Mouse (Mus musculus) liver, adult 2 months (tissue): Measurements from ENCODE around the gene Myom1. TPM values are rescaled to one million over a fixed set of nuclear protein-coding genes. Genes with fewer than 3 reads are reported as not detected.

Experiments
- DNase-seq: peaks from one replicate; pipeline ENCODE4 v3.0.0-alpha.2; 2011; ENCODE audit warnings: low read depth, low spot score; ENCODE audit errors: extremely low read depth
- H3K27ac ChIP-seq: fragments of 200-500 bp; replicated peaks from 2 replicates; pipeline ENCODE4 v1.5.1; 2012; ENCODE audit warnings: low read depth, mild to moderate bottlenecking, control low read depth, inconsistent platforms, low read length; ENCODE audit not compliant: insufficient read depth
- H3K27me3 ChIP-seq: fragments of 200-500 bp; 2 replicates; pipeline ENCODE4 v1.6.1; 2012; ENCODE audit warnings: mild to moderate bottlenecking, moderate library complexity, low read length, inconsistent platforms; ENCODE audit not compliant: control insufficient read depth, insufficient read depth
- H3K36me3 ChIP-seq: fragments of 200-500 bp; 2 replicates; pipeline ENCODE4 v1.6.1; 2012; ENCODE audit warnings: low read length, inconsistent platforms; ENCODE audit not compliant: control insufficient read depth, insufficient read depth
- H3K4me1 ChIP-seq: fragments of 200-500 bp; 2 replicates; pipeline ENCODE4 v1.6.1; 2011; ENCODE audit warnings: low read length; ENCODE audit not compliant: control insufficient read depth, insufficient read depth
- H3K4me3 ChIP-seq: fragments of 200-500 bp; 2 replicates; pipeline ENCODE4 v1.5.1; 2011; ENCODE audit warnings: low read depth, mild to moderate bottlenecking, control low read depth, low read length, moderate library complexity; ENCODE audit not compliant: insufficient read depth
- H3K79me2 ChIP-seq: fragments of 200-500 bp; 2 replicates; pipeline ENCODE4 v1.6.1; 2012; ENCODE audit warnings: inconsistent platforms, mild to moderate bottlenecking, low read length, moderate library complexity; ENCODE audit not compliant: control insufficient read depth, insufficient read depth
- H3K9ac ChIP-seq: fragments of 200-500 bp; 2 replicates; pipeline ENCODE4 v1.6.1; 2012; ENCODE audit warnings: low read depth, mild to moderate bottlenecking, control low read depth, inconsistent platforms, low read length
- CTCF ChIP-seq: fragments of 200-500 bp; IDR thresholded peaks from 2 replicates; pipeline ENCODE4 v1.5.1; 2011; ENCODE audit warnings: low read depth, low read length, control low read depth
- POLR2A ChIP-seq: fragments of 200-500 bp; IDR thresholded peaks from 2 replicates; pipeline ENCODE4 v1.6.1; 2011; ENCODE audit warnings: low read length, control low read depth; ENCODE audit not compliant: insufficient read depth; ENCODE audit errors: extremely low read depth
- WGBS: fragments of 180-500 bp; shearing (Covaris S2); methylation state at CpG from one replicate; pipeline ENCODE4 v1.1.7; 2018; 5-methylcytosine and 5-hydroxymethylcytosine counted together
- polyA plus RNA-seq: library from polyadenylated mRNA; depleted of rRNA; stranded (reverse); fragments of >200 nt; gene quantifications from 2 replicates; pipeline ENCODE4 v1.2.3, GENCODE M21; 2012
- total RNA-seq: library from RNA; depleted of rRNA; stranded (reverse); fragments of >200 nt; gene quantifications from 2 replicates; pipeline ENCODE4 v1.2.3, GENCODE M21; 2014

The Myom1 gene
- total and polyA plus RNA-seq, 2 experiments, result 0.34 to 3.2 TPM

- 85% methylated on average over 3 of the region's 3 CpGs for WGBS
- Histone ChIP-seq H3K36me3 (no peaks in the 10 kb centered on the region), H3K27me3 (no peaks in the 10 kb centered on the region), H3K9ac (no peak overlapping the region), H3K4me1 (no peaks in the 10 kb centered on the region), H3K79me2 (no peaks in the 10 kb centered on the region), H3K4me3 (no peak overlapping the region), H3K27ac (no peak overlapping the region)
- no peak for TF ChIP-seq CTCF
- TF ChIP-seq POLR2A, result no peak
- DNase-seq, result no peak
Measured at GRCm38 (mm10) chr17:71008676-71009075, 6.2 kb downstream of the Myom1 start.

- H3K9ac ChIP-seq, result no peak overlapping the region
- H3K4me3 ChIP-seq, result no peak overlapping the region
- no peaks in the 10 kb centered on the region for H3K79me2 ChIP-seq
- 59% methylated on average over 1 of the region's 1 CpGs for WGBS
- H3K27me3 ChIP-seq, result no peaks in the 10 kb centered on the region
- no peaks in the 10 kb centered on the region for H3K36me3 ChIP-seq
- TF ChIP-seq CTCF (no peak), POLR2A (no peak)
- DNase-seq, result no peak
- H3K4me1 ChIP-seq, result no peaks in the 10 kb centered on the region
- no peak overlapping the region for H3K27ac ChIP-seq
Measured at GRCm38 (mm10) chr17:71009751-71010150, 7.3 kb downstream of the Myom1 start.

DNA sequence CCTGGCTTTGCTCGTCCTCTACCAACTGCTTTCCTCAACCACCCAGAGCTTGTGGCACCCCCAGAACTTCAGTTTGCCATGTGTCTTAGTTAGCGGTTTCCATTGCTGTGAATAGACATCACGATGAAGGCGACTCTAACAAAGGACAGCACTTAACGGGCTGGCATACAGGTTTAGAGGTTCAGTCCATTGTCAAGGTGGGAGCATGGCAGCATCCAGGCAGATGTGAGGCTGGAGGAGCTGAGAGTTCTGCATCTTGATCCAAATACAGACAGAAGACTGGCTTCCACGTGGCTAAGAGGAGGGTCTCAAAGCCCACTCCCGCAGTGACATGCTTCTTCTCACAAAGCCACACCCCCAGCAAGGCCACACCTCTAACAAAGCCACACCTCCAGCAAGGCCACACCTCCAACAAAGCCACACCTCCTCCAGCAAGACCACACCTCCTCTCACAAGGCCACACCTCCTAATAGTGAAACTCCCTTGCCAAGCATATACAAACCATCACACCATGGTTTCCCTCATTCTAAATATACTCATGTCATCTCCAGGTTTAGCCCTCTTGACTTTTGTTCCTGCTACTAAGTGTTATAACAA is 8.3 kb downstream of the Myom1 start:
- no peak overlapping the region for H3K9ac ChIP-seq
- no peak for DNase-seq
- H3K27ac ChIP-seq, result no peak overlapping the region
- H3K4me3 ChIP-seq, result no peak overlapping the region
- no peak for TF ChIP-seq CTCF
- TF ChIP-seq POLR2A, result no peak
- H3K79me2 ChIP-seq, result no peaks in the 10 kb centered on the region
- H3K4me1 ChIP-seq, result no peaks in the 10 kb centered on the region
- no peaks in the 10 kb centered on the region for H3K36me3 ChIP-seq
- H3K27me3 ChIP-seq, result no peaks in the 10 kb centered on the region
- 80% methylated on average over 7 of the region's 7 CpGs for WGBS

DNA sequence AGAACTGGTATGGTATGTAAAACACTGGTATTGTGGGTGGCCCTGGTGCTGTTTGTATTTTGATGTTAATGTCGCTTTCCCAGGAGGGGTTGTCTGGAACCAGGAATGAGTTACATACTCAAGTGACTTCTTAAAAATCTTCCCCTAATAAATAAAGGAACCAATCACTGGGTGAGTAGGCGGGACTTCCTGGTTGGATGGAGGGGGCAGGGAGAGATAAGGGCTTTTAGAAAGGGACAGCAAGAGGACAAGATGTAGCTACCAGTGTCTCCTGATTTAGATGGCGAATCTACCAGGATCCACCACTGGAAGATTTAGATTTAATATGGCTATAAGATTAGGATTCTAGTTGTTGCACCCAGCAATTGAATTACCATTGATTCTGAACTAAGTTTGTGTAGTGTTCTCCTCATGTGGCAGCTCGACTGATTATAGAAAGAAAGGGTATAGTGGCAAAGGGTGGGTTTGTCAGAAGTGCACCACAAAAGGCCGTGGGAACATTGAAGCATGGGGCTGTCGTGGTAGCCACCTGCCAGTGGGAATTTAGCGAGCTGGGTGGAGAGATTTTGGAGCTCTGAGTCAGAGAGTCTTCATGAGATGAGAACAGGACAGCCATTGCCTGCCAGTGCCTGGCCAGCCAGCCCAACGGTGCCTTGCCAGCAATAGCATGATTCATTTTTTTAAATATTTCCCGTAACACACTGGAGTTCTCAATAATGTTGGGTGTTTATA is 9.7 kb downstream of the Myom1 start:
- Histone ChIP-seq H3K9ac (no peak overlapping the region), H3K27me3 (no peaks in the 10 kb centered on the region), H3K79me2 (no peaks in the 10 kb centered on the region), H3K36me3 (no peaks in the 10 kb centered on the region), H3K4me1 (no peaks in the 10 kb centered on the region), H3K4me3 (no peak overlapping the region), H3K27ac (no peak overlapping the region)
- no peak for TF ChIP-seq POLR2A
- TF ChIP-seq CTCF, result no peak
- WGBS, result 94% methylated on average over 9 of the region's 9 CpGs
- no peak for DNase-seq

DNA sequence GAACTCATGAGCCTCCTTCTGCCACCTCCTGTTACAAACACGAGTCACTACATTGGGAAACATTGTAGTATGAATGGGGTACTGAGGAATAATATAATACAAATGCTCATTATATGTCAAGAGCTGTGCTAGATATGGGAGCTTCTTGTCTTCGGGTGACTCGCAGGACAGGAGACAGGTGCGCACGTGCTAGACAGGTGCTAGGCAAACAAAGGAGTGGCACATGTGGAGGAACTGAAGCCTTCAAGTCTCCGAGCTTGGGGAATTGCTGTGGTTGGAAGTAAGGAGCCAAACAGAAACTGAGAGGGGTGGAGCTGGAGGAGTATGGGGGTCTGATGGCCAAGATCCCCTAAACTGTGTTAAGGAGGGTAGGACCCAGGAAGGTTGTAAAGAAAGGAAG is 10.7 kb downstream of the Myom1 start:
- Histone ChIP-seq H3K9ac (no peak overlapping the region), H3K27ac (no peak overlapping the region), H3K79me2 (no peaks in the 10 kb centered on the region), H3K4me3 (no peak overlapping the region), H3K27me3 (no peaks in the 10 kb centered on the region), H3K36me3 (no peaks in the 10 kb centered on the region), H3K4me1 (no peaks in the 10 kb centered on the region)
- no peak for DNase-seq
- WGBS, result 83% methylated on average over 6 of the region's 6 CpGs
- TF ChIP-seq POLR2A, result no peak
- TF ChIP-seq CTCF, result no peak

DNA sequence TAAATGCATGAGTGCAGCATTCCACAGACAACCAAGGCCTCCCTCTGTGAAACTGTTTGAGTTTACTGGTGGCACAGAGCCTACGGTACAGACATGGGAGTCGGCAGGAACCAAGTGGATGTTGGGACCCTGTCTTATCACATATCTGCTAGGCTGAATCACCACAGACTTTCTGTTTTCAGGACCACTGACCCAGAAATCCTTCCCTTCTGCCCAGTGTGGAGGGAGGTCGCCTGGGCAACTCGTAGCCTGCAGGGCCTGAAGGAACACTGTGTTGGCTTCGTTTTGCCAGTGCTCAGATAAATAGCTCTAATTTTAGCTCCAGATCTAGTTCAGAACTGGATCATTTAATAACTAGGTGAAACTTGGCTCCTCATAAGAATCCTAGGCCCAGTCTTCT is 12.5 kb downstream of the Myom1 start:
- TF ChIP-seq CTCF (no peak), POLR2A (no peak)
- H3K4me3 ChIP-seq, result no peak overlapping the region
- no peak for DNase-seq
- H3K4me1 ChIP-seq, result no peaks in the 10 kb centered on the region
- H3K27me3 ChIP-seq, result no peaks in the 10 kb centered on the region
- H3K36me3 ChIP-seq, result no peaks in the 10 kb centered on the region
- 79% methylated on average over 5 of the region's 5 CpGs for WGBS
- H3K27ac ChIP-seq, result no peak overlapping the region
- H3K9ac ChIP-seq, result no peak overlapping the region
- H3K79me2 ChIP-seq, result no peaks in the 10 kb centered on the region
